Mouse (Mus musculus) adrenal gland, postnatal 36 days (tissue): Measurements from ENCODE around the gene Nudt8. TPM values are rescaled to one million over a fixed set of nuclear protein-coding genes. Genes with fewer than 3 reads are reported as not detected.

ENCODE experiments used
- total RNA-seq, 2 experiments: library from RNA; stranded (reverse); gene quantifications; 2 replicates each; pipeline ENCODE4 v1.2.3; 2021

Gene Nudt8
- total RNA-seq, 2 experiments from 2014 or later, result 20.4 to 30.8 TPM

Other genes starting within 250 kb of the Nudt8 start
- 10 to 100 TPM; 50.7 to 52.5 TPM for gene Kmt5b, start 233.2 kb upstream of the Nudt8 start, total RNA-seq
- 100 to 1,000 TPM; 112 to 133 TPM for gene Chka, start 148.8 kb upstream of the Nudt8 start, total RNA-seq
- gene Tcirg1, start 93.4 kb upstream of the Nudt8 start, total RNA-seq, result 10 to 100 TPM; 57.7 to 65.9 TPM
- 100 to 1,000 TPM; 331 to 356 TPM for gene Ndufs8, start 87.8 kb upstream of the Nudt8 start, total RNA-seq
- 100 to 1,000 TPM in 1 of 2 experiments, 10 to 100 TPM in 1; 30.1 to 194 TPM for gene Aldh3b1, start 70.8 kb upstream of the Nudt8 start, total RNA-seq
- 10 to 100 TPM; 49.1 to 62.5 TPM for gene Unc93b1, start 65.4 kb upstream of the Nudt8 start, total RNA-seq
- gene Aldh3b3, start 41.9 kb upstream of the Nudt8 start, total RNA-seq, result 1 to 10 TPM in 1 of 2 experiments, under 1 TPM in 1; 0.20 to 1.1 TPM
- 10 to 100 TPM in 1 of 2 experiments, 1 to 10 TPM in 1; 4.6 to 13.8 TPM for gene Aldh3b2, start 28.3 kb upstream of the Nudt8 start, total RNA-seq
- gene Acy3, start 14.0 kb upstream of the Nudt8 start, total RNA-seq, result 10 to 100 TPM; 18.2 to 20.1 TPM
- gene Tbx10, start 7.8 kb upstream of the Nudt8 start, total RNA-seq, result not detected
- under 1 TPM; 0.72 to 0.96 TPM for gene Gm49405, start within 50 bp of the Nudt8 start, total RNA-seq
- 1 to 10 TPM; 1.1 to 1.9 TPM for gene Doc2g, start 2.7 kb downstream of the Nudt8 start, total RNA-seq
- 100 to 1,000 TPM; 355 to 381 TPM for gene Ndufv1, start 12.2 kb downstream of the Nudt8 start, total RNA-seq
- 100 to 1,000 TPM; 354 to 397 TPM for gene Gstp1, start 37.4 kb downstream of the Nudt8 start, total RNA-seq
- 10 to 100 TPM; 56.1 to 59.7 TPM for gene Gstp2, start 45.4 kb downstream of the Nudt8 start, total RNA-seq
- gene Gstp3, start 59.0 kb downstream of the Nudt8 start, total RNA-seq, result under 1 TPM; 0.63 to 0.99 TPM
- gene Cabp2, start 81.0 kb downstream of the Nudt8 start, total RNA-seq, result not detected
- gene Cdk2ap2, start 96.6 kb downstream of the Nudt8 start, total RNA-seq, result 100 to 1,000 TPM; 109 to 132 TPM
- 100 to 1,000 TPM in 1 of 2 experiments, 10 to 100 TPM in 1; 59.7 to 158 TPM for gene Pitpnm1, start 99.4 kb downstream of the Nudt8 start, total RNA-seq
- gene Aip, start 125.3 kb downstream of the Nudt8 start, total RNA-seq, result 100 to 1,000 TPM; 104 to 124 TPM
- gene Gpr152, start 139.2 kb downstream of the Nudt8 start, total RNA-seq, result under 1 TPM in 1 of 2 experiments, not detected in 1; 0.10 TPM
- under 1 TPM; 0.30 to 0.40 TPM for gene Cabp4, start 143.5 kb downstream of the Nudt8 start, total RNA-seq
- gene Coro1b, start 148.0 kb downstream of the Nudt8 start, total RNA-seq, result 100 to 1,000 TPM; 171 to 195 TPM
- 1 to 10 TPM; 1.4 to 3.1 TPM for gene Ptprcap, start 153.0 kb downstream of the Nudt8 start, total RNA-seq
- 10 to 100 TPM; 27.6 to 37.5 TPM for gene Rps6kb2, start 162.8 kb downstream of the Nudt8 start, total RNA-seq
- 1 to 10 TPM; 2.0 to 2.8 TPM for gene Carns1, start 174.9 kb downstream of the Nudt8 start, total RNA-seq
- gene Tbc1d10c, start 190.7 kb downstream of the Nudt8 start, total RNA-seq, result 1 to 10 TPM in 1 of 2 experiments, under 1 TPM in 1; 0.70 to 1.0 TPM
- 100 to 1,000 TPM; 403 to 410 TPM for gene Ppp1ca, start 191.5 kb downstream of the Nudt8 start, total RNA-seq
- gene Rad9a, start 201.1 kb downstream of the Nudt8 start, total RNA-seq, result 1 to 10 TPM; 7.6 TPM
- gene Clcf1, start 213.7 kb downstream of the Nudt8 start, total RNA-seq, result 10 to 100 TPM in 1 of 2 experiments, 1 to 10 TPM in 1; 6.3 to 17.4 TPM
- not detected for gene AC109138.7, start 213.8 kb downstream of the Nudt8 start, total RNA-seq
- 10 to 100 TPM; 50.2 to 54.4 TPM for gene Pold4, start 231.3 kb downstream of the Nudt8 start, total RNA-seq